Mouse (Mus musculus): ENCODE measurements around the gene Mtmr10.

Gene Mtmr10

DNA sequence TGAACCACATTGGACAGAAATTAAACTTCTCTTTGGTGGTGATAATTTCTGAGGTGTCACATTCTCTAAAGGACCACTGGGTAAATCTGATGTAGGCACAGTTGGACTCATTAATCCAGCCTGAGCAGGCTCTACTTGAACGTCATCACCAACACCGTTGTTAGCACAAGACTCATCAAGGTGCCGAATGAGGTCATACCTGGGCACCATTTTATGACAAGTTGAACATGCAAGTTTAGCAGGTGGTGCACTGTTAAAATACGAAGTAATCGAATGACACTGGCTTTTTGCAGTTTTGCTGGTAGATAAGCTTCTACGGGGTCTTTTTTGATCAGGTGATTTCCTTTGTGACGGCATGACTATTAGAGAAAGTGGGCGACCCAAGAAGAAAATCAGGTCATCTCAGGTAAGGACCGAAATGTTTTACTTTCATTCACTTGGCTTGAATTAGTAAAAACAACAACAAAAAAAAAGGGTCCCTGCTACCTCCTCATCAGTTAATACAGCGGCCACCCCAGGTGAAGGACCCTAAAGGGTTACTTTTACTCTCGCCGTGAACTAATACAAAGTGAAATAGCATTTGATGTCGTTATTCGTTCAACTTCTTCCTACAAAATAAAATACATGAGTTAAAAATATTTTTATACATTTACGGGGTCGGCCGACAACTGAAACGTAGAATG, 85.8 kb downstream of the Mtmr10 start:
- DNase-seq: no peak

DNA sequence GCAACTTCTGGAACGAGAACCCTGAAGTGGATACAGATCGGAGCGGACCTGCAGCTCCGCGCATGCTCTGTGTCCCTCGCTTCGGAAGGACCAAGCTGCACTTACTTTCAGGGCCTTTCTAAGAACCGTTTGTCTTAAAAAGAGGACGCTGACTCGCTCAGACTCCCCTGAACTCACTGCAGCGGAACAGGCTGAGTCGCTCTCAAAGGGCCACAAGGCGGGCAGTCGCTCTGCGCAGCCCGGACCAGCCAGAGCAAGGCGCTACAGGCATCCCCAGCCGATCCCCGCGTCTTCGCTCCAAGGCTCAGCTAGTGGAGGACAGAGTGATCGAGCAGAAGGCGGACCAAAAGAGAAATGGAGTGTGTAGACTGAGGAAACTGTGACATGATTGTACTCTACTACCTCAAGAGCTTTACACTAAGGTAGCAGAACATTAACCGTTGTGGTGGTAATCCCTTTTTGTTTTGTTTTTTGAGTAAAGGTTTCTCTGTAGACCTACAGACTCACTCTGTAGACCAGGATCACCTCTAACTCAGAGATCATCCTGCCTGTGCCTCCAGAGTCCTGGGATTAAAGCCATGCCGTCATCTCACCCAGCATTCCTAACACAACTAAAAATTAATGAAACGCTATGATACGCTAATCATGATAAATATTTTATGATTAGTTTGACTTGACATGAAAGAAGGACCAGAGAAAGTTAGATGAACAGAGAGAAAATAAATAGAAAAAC, 86.5 kb downstream of the Mtmr10 start, which contains the start of gene Fan1:
Gene Fan1 (minus strand): TSS at position 266 of the 733 bp plus-strand sequence.
- DNase-seq: peak; percentile 86
